Mouse (Mus musculus) erythroblast, adult 5-6 weeks (primary cell): Measurements from ENCODE around the gene Nudt8. TPM values are rescaled to one million over a fixed set of nuclear protein-coding genes. Genes with fewer than 3 reads are reported as not detected.

Source experiments
- ATAC-seq: replicated peaks from 2 replicates; pipeline ENCODE4 v1.8.0; 2016; ENCODE audit warnings: moderate number of reproducible peaks, mild to moderate bottlenecking, moderate TSS enrichment, inconsistent platforms; ENCODE audit not compliant: poor library complexity, low FRiP score, severe bottlenecking
- total RNA-seq, 2 experiments: library from RNA; stranded (forward) in 1 of 2; stranded (reverse) in 1 of 2; fragments of 150-400 nt in 1 of 2; fragments of 200-764, 138-1000 nt in 1 of 2; gene quantifications; 2 replicates each; pipeline versions ENCODE4 v1.2.3 to v1.2.4; 2015 to 2017; ENCODE audit warnings: low replicate concordance in 2 of 2

Gene Nudt8
- total RNA-seq, 2 experiments from 2014 or later, result 2.5 TPM; not detected in 1

DNA sequence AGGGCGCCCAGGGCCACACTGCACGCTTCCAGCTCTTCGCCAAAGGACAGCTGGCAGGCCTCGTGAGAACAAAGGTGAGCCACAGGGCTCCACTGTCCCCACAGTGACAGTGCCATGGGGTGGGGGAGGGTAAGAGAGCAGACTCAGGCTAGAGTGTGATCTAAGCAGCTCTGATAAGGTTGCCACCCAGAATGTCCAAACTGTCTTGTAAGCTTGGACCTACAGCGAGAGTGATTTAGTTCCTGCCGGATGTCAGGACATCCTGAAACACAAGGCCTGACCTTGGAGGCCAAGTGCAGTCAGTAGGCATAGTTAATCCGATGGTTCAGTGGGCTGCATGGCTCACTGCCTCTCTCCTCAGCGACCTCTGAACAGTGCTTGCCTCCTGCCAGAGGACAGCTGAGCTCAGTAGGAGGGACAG lies 15.1 kb upstream of the Nudt8 start:
- ATAC-seq, result no peak

- no peak for ATAC-seq
Observed at GRCm38 (mm10) chr19:3986334-3986733, 14.0 kb upstream of the Nudt8 start, which contains the start of gene Acy3. Gene Acy3 (plus strand): TSS chr19:3986570.

GRCm38 (mm10) chr19:3988066-3988465 lies 12.3 kb upstream of the Nudt8 start:
- no peak for ATAC-seq

DNA sequence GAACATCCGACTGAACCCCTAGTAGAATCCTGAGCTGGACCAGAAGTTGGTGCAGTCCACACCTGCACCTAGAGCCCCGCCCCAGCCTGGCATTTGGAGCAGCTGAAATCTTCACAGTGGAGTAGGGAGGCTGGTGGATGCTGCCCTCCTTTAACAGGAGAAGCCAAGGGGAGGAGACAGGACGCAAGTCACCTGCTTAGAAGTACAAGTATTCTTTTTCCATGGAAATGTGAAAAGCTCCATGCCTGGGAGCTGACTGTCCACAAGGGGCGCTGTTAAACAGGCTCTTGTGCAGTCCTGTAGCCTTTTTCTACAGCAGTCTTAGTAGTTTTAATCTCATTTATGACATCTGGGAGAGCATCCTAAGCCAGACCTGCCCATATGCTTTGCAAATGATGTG lies 11.6 kb upstream of the Nudt8 start:
- 0 out of 2 replicates have a peak, but pooled peaks have one; percentile 42 for ATAC-seq

DNA sequence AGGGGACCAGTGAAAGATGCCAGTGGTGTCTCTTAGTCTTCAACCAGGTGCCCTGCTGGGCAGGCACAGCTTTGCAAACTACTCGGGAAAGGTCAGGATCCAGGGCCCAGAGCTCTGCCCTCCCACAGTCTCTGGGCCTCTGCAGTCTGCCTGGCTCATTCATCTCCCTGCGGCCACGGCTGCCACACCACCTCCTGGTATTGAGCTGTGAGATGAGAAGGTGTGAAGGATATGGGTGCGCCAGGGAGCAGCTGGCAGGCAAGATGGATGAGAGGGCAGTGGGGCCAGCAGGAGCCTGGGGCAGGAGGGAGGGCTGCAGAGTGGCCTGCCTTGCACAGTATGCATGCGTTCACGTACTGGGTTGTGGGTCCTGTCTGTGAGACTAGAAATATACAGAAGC lies 9.6 kb upstream of the Nudt8 start:
- ATAC-seq, result no peak

DNA sequence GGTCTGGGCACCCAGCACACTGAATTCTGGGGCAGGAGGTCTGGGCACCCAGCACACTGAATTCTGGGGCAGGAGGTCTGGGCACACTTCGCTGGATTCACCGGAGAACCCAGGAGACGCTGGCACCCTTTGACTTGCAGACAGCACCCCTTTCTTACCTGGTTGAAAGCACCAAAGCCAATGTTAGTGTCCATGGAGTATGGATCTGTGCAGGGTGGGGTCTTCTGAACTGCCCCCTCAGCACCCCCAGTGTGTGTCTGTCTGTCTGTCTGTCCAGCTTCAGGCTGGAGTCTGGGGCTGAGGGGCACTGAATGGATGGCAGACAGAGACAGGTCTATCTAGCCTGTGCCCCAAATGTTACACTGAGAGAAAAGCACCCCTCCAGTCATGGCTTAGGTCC lies 8.8 kb upstream of the Nudt8 start:
- no peak for ATAC-seq

GRCm38 (mm10) chr19:3991966-3992365 lies 8.4 kb upstream of the Nudt8 start:
- no peak for ATAC-seq

GRCm38 (mm10) chr19:3992416-3992815 lies 8.0 kb upstream of the Nudt8 start, which contains the start of gene Tbx10:
Gene Tbx10 (plus strand): TSS chr19:3992752.
- no peak for ATAC-seq

GRCm38 (mm10) chr19:3994932-3995331 lies 5.4 kb upstream of the Nudt8 start:
- ATAC-seq, result no peak

- ATAC-seq, result no peak
Observed at GRCm38 (mm10) chr19:3995505-3995904, 4.9 kb upstream of the Nudt8 start.

GRCm38 (mm10) chr19:3996106-3996505 lies 4.3 kb upstream of the Nudt8 start:
- ATAC-seq, result no peak

DNA sequence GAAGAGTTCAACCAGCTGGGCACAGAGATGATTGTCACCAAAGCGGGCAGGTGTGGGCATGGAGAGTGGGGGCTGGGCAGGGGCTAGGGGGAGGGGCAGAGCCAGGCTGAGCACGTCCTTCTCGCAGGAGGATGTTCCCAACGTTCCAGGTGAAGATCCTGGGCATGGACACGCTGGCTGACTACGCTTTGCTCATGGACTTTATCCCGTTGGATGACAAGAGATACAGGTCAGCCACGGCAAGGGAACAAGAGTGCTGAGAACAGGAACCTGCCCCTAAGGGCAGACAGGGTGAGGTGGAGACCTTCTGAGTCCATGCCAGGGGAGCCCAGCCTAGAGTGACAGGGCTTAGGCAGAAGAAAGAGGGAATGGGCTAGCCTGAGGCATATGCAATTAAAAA lies 3.6 kb upstream of the Nudt8 start:
- ATAC-seq, result no peak

DNA sequence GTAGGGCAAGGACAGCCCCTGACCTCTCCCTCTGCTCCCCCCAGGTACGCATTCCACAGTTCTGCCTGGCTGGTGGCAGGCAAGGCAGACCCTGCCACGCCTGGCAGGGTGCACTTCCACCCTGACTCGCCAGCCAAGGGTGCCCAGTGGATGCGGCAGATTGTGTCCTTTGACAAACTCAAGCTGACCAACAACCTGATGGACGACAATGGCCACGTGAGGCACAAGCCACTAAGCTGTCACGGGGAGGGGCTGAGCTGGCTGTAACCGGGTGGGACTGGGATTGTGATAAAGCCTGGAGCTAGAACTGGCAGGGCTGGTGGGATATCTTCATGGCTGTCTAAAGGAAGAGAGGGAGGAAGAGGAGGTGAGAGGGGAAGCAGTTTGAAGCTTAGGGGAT lies 3.1 kb upstream of the Nudt8 start:
- ATAC-seq, result no peak

DNA sequence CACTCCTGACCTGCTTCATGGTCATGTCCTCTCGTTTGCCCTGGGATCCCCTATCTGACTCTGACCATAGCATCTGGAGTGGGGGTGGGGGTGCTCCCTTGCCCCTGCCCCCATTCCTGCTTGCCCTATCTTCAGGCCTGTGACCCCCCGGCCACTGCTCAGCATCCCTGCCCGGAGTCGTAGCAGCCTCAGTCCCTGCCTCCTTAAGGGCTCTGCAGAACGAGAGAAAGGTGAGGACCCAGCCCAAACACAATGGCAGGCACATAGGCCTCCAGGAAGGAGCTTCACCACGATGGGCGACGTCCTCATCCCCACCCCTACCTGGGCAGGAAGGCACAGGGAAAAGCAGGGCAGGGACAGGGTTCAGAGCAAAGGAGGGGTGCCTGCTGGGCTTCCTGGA lies 2.0 kb upstream of the Nudt8 start:
- no peak for ATAC-seq

GRCm38 (mm10) chr19:3999121-3999730 lies 1.2 kb upstream of the Nudt8 start:
- no peak for ATAC-seq

GRCm38 (mm10) chr19:4000949-4001525 lies 657 bp downstream of the Nudt8 start:
- no peak for ATAC-seq

- ATAC-seq, result no peak
Observed at GRCm38 (mm10) chr19:4001752-4002151, 1.4 kb downstream of the Nudt8 start.

- ATAC-seq, result no peak
Observed at GRCm38 (mm10) chr19:4003112-4003511, 2.7 kb downstream of the Nudt8 start, which contains the start of gene Doc2g. Gene Doc2g (plus strand): TSS chr19:4003313.

DNA sequence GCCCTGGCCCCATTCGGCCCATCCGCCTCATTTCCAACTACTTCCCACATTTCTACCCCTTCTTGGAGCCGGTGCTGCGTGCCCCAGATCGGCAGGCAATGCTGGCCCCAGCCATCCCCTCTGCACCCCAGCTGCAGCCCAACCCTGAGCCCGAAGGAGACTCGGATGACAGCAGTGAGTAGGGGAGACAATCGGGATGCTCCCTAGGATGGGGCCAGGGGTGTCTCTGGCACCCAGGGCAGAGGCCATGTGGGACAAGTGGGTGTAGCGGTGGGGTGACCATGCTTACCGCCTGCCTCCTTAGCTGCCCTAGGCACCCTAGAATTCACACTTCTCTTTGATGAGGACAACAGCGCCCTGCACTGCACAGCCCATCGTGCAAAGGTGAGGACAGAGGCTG lies 3.3 kb downstream of the Nudt8 start:
- ATAC-seq, result no peak

DNA sequence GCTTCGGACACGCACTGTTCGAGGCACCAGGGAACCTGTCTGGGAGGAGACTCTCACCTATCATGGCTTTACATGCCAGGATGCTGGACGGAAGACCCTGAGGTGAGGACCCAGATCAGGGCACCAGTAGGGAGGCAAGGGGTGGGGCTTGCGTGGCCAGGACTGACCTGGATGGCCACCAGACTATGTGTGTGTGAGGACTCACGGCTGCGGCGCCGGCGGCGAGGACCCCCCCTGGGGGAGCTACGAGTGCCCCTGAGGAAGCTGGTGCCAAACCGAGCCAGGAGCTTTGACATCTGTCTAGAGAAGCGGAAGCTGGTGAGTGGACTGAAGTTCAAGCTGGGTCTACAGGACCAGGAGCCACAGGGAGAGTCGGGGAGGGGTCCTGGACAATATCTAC lies 4.0 kb downstream of the Nudt8 start:
- no peak for ATAC-seq

DNA sequence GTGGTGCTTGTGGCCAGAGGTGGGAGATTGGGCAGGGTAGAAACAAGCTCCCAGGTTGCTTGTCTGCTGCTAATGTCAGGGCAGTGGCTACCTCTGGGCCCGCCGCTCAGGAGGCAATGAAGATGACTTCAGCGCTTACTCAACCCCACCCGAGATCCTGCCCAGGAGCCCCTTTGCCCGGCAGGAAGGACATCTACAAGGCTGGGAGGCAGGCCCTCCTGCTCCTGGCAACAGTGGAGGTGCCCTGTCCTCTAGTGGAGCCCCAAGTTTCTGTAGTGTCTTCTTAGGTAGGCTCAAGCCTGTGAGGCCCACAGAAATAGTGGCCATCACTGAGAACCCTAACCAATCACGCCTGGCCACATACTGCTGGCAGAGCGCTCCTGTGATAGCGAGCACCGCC lies 4.7 kb downstream of the Nudt8 start:
- no peak for ATAC-seq

GRCm38 (mm10) chr19:4005971-4006370 lies 5.6 kb downstream of the Nudt8 start:
- ATAC-seq, result no peak
